Mouse (Mus musculus): ENCODE measurements around the gene Cacna1i. TPM values are rescaled to one million over a fixed set of nuclear protein-coding genes. Genes with fewer than 3 reads are reported as not detected.
A peak's percentile ranks its signal among the peaks of the same experiment; 100 is the strongest.

Gene Cacna1i
- total and polyA plus RNA-seq, 2 experiments from 2014 or later = 0.58 to 11.1 TPM

DNA sequence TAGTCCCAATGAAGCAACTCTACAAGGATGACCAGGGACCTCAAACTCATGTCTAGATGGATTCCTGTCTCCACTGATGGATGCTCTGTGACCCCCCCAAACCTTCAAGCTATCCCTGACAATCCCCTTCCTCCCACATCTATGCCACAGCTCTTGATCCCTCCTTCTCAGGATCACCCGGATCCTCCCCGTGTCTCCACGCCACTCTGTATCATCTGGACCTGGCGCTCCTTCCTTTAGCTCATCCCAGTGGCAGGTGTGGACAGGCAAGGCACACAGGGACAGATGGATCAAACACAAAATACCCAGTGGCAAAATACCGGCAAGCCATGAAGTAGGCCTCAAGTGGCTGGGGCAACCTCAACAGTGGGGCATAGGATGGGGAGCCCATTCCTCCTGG lies 56.7 kb downstream of the Cacna1i start:
- no peak for TF ChIP-seq CTCF (IDR thresholded peaks at IDR 0.05; ENCODE audit: low read depth)
- WGBS = 96% methylated on average over 5 of the region's 5 CpGs
- H3K9ac ChIP-seq = no peak overlapping the region
- no peak overlapping the region for H3K4me2 ChIP-seq (ENCODE audit: low read depth)
- peaks cover 3% of the 10 kb centered on the region; the same call in 1 of the 2 replicates for H3K36me3 ChIP-seq (ENCODE audit: insufficient read depth)
- no peak overlapping the region for H3K4me3 ChIP-seq (ENCODE audit: low read depth, low read length)
- no peak for DNase-seq
- no peaks in the 10 kb centered on the region for H3K9me3 ChIP-seq (ENCODE audit: low read length)
- H3K27ac ChIP-seq (ENCODE audit: low read depth, low read length) = no peak overlapping the region
- no peaks in the 10 kb centered on the region for H3K4me1 ChIP-seq (ENCODE audit: insufficient read depth)
- no peaks in the 10 kb centered on the region for H3K27me3 ChIP-seq (ENCODE audit: insufficient read depth, low read length)
- ATAC-seq = no peak

GRCm38 (mm10) chr15:80346510-80346909 lies 59.5 kb downstream of the Cacna1i start:
- 57% methylated on average over 7 of the region's 7 CpGs for WGBS
- Histone ChIP-seq H3K9me3 (ENCODE audit: low read length) (no peaks in the 10 kb centered on the region), H3K4me2 (ENCODE audit: low read depth) (no peak overlapping the region), H3K4me3 (ENCODE audit: low read depth, low read length) (no peak overlapping the region), H3K9ac (no peak overlapping the region), H3K27me3 (ENCODE audit: insufficient read depth, low read length) (no peaks in the 10 kb centered on the region), H3K27ac (ENCODE audit: low read depth, low read length) (no peak overlapping the region), H3K36me3 (ENCODE audit: insufficient read depth) (peaks cover 3% of the 10 kb centered on the region; the same call in 1 of the 2 replicates), H3K4me1 (ENCODE audit: insufficient read depth) (no peaks in the 10 kb centered on the region)
- DNase-seq (no peak), ATAC-seq (no peak)
- no peak for TF ChIP-seq CTCF (IDR thresholded peaks at IDR 0.05; ENCODE audit: low read depth)

- H3K9ac ChIP-seq = no peak overlapping the region
- H3K4me2 ChIP-seq (ENCODE audit: low read depth) = no peak overlapping the region
- TF ChIP-seq CTCF (IDR thresholded peaks at IDR 0.05; ENCODE audit: low read depth) = no peak
- H3K27me3 ChIP-seq (ENCODE audit: insufficient read depth, low read length) = no peaks in the 10 kb centered on the region
- DNase-seq (no peak), ATAC-seq (no peak)
- no peaks in the 10 kb centered on the region for H3K4me1 ChIP-seq (ENCODE audit: insufficient read depth)
- H3K27ac ChIP-seq (ENCODE audit: low read depth, low read length) = no peak overlapping the region
- 82% methylated on average over 5 of the region's 5 CpGs for whole genome bisulfite sequencing
- no peak overlapping the region for H3K4me3 ChIP-seq (ENCODE audit: low read depth, low read length)
- H3K9me3 ChIP-seq (ENCODE audit: low read length) = no peaks in the 10 kb centered on the region
- H3K36me3 ChIP-seq (ENCODE audit: insufficient read depth) = peaks cover 1% of the 10 kb centered on the region; the same call in 1 of the 2 replicates
These were observed 63.4 kb downstream of the Cacna1i start for GRCm38 (mm10) chr15:80350431-80350830.

DNA sequence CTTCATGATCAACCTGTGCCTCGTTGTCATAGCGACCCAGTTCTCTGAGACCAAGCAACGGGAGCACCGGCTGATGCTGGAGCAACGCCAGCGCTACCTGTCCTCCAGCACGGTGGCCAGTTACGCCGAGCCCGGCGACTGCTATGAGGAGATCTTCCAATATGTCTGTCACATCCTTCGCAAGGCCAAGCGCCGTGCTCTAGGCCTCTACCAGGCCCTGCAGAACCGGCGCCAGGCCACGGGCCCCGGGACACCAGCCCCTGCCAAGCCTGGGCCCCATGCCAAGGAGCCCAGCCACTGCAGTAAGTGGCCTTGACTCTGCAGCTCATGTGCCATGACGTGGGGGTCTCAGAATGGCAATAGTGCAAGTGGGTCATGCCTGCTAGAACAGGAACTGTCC lies 71.8 kb downstream of the Cacna1i start:
- Histone ChIP-seq H3K36me3 (ENCODE audit: insufficient read depth) (peaks cover 6% of the 10 kb centered on the region; the same call in 1 of the 2 replicates), H3K27ac (ENCODE audit: low read depth, low read length) (no peak overlapping the region), H3K27me3 (ENCODE audit: insufficient read depth, low read length) (no peaks in the 10 kb centered on the region), H3K4me1 (ENCODE audit: insufficient read depth) (no peaks in the 10 kb centered on the region), H3K9ac (no peak overlapping the region), H3K4me3 (ENCODE audit: low read depth, low read length) (no peak overlapping the region), H3K9me3 (ENCODE audit: low read length) (no peaks in the 10 kb centered on the region), H3K4me2 (ENCODE audit: low read depth) (no peak overlapping the region)
- ATAC-seq (peak; percentile 40; the same call in 1 of the 2 replicates), DNase-seq (peak; percentile 41)
- TF ChIP-seq CTCF (IDR thresholded peaks at IDR 0.05; ENCODE audit: low read depth) = no peak
- WGBS = 64% methylated on average over 19 of the region's 19 CpGs

GRCm38 (mm10) chr15:80361780-80362508 lies 74.9 kb downstream of the Cacna1i start:
- no peaks in the 10 kb centered on the region for H3K36me3 ChIP-seq (ENCODE audit: insufficient read depth)
- H3K4me1 ChIP-seq (ENCODE audit: insufficient read depth) = no peaks in the 10 kb centered on the region
- ATAC-seq (no peak), DNase-seq (no peak)
- no peaks in the 10 kb centered on the region for H3K27me3 ChIP-seq (ENCODE audit: insufficient read depth, low read length)
- H3K4me2 ChIP-seq (ENCODE audit: low read depth) = no peak overlapping the region
- no peaks in the 10 kb centered on the region for H3K9me3 ChIP-seq (ENCODE audit: low read length)
- 81% methylated on average over 15 of the region's 15 CpGs for WGBS
- no peak overlapping the region for H3K27ac ChIP-seq (ENCODE audit: low read depth, low read length)
- no peak overlapping the region for H3K4me3 ChIP-seq (ENCODE audit: low read depth, low read length)
- TF ChIP-seq CTCF (IDR thresholded peaks at IDR 0.05; ENCODE audit: low read depth) = no peak
- no peak overlapping the region for H3K9ac ChIP-seq

GRCm38 (mm10) chr15:80362509-80363172 lies 75.6 kb downstream of the Cacna1i start:
- peak; percentile 53 for ATAC-seq
- Histone ChIP-seq H3K36me3 (ENCODE audit: insufficient read depth) (no peaks in the 10 kb centered on the region), H3K9me3 (ENCODE audit: low read length) (no peaks in the 10 kb centered on the region), H3K9ac (no peak overlapping the region), H3K27ac (ENCODE audit: low read depth, low read length) (no peak overlapping the region), H3K4me1 (ENCODE audit: insufficient read depth) (no peaks in the 10 kb centered on the region), H3K4me3 (ENCODE audit: low read depth, low read length) (no peak overlapping the region), H3K4me2 (ENCODE audit: low read depth) (no peak overlapping the region), H3K27me3 (ENCODE audit: insufficient read depth, low read length) (no peaks in the 10 kb centered on the region)
- peak; percentile 46 for DNase-seq
- 25% methylated on average over 8 of the region's 8 CpGs for WGBS
- TF ChIP-seq CTCF (IDR thresholded peaks at IDR 0.05; ENCODE audit: low read depth) = no peak

Data from forebrain, postnatal 0 days (tissue).